Mouse (Mus musculus) midbrain, embryonic 13.5 days (tissue): ENCODE results near the gene Selenom. TPM values are rescaled to one million over a fixed set of nuclear protein-coding genes. Genes with fewer than 3 reads are reported as not detected.

ENCODE experiments used
- polyA plus RNA-seq: library from polyadenylated mRNA; unstranded; fragments of >200 nt; fragmentation: Nextera tagmentation; extraction: Ambion mirVana; gene quantifications from 2 replicates; pipeline ENCODE4 v1.2.1, GENCODE M21; 2015

Gene Selenom
- polyA plus RNA-seq, 1 experiment from 2014 or later, result 32.0 TPM

Other genes starting within 250 kb of the Selenom start
- 261 and 285 TPM in 2 replicates for gene Drg1, start 248.3 kb upstream of the Selenom start, polyA plus RNA-seq
- 94.6 and 106 TPM in 2 replicates for gene Patz1, start 225.8 kb upstream of the Selenom start, polyA plus RNA-seq
- gene Pik3ip1, start 184.3 kb upstream of the Selenom start, polyA plus RNA-seq, result 24.2 and 25.1 TPM in 2 replicates
- 134 and 138 TPM in 2 replicates for gene Limk2, start 105.5 kb upstream of the Selenom start, polyA plus RNA-seq
- gene Rnf185, start 62.3 kb upstream of the Selenom start, polyA plus RNA-seq, result 46.6 and 49.3 TPM in 2 replicates
- gene Pla2g3, start 26.4 kb upstream of the Selenom start, polyA plus RNA-seq, result 0.52 and 0.67 TPM in 2 replicates
- gene Inpp5j, start 9.9 kb upstream of the Selenom start, polyA plus RNA-seq, result 1.4 and 1.7 TPM in 2 replicates
- 15.5 and 18.2 TPM in 2 replicates for gene Smtn, start 25.9 kb downstream of the Selenom start, polyA plus RNA-seq
- gene Morc2a, start 134.5 kb downstream of the Selenom start, polyA plus RNA-seq, result 40.8 and 42.0 TPM in 2 replicates